Mouse (Mus musculus) forebrain, embryonic 14.5 days (tissue): ENCODE measurements at regions not wholly inside any gene's neighbourhood (a gene's known extent, or its start where the extent isn't known, plus 50 kb on each side); places are given as distances from the start of the nearest gene placed in this dataset.
A peak's percentile ranks its signal among the peaks of the same experiment; 100 is the strongest.
"Not testable (repeated sequence)": the region's sequence is repeated elsewhere in the genome, so short reads cannot be mapped to it uniquely, and the experiment has no call there.

Experiments
- ATAC-seq: fragments of 200-750 bp; cut with Nextera tagmentation; 2 replicates; pipeline ENCODE4 v1.8.0; 2017; ENCODE audit warnings: mild to moderate bottlenecking, moderate library complexity
- DNase-seq: peaks from one replicate; pipeline ENCODE4 v3.0.0-alpha.2; 2015; ENCODE audit warnings: low spot score
- H3K27ac ChIP-seq: fragments of 300-500 bp; sonication (generic); 2 replicates; pipeline ENCODE4 v1.5.1; 2014; ENCODE audit warnings: low read depth, mild to moderate bottlenecking, control low read depth, low read length, moderate library complexity
- H3K27me3 ChIP-seq: fragments of 300-500 bp; sonication (generic); replicated peaks from 2 replicates; pipeline ENCODE4 v1.6.1; 2014; ENCODE audit warnings: low read length, control low read depth, mixed read lengths; ENCODE audit not compliant: control insufficient read depth, insufficient read depth
- H3K36me3 ChIP-seq: fragments of 300-500 bp; sonication (generic); 2 replicates; pipeline ENCODE4 v1.6.1; 2014; ENCODE audit warnings: low read length, control low read depth; ENCODE audit not compliant: control insufficient read depth, insufficient read depth
- H3K4me1 ChIP-seq: fragments of 300-500 bp; sonication (generic); 2 replicates; pipeline ENCODE4 v1.6.1; 2014; ENCODE audit warnings: antibody characterized with exemption, low read length, control low read depth; ENCODE audit not compliant: control insufficient read depth, insufficient read depth
- H3K4me2 ChIP-seq: fragments of 300-500 bp; sonication (generic); 2 replicates; pipeline ENCODE4 v1.6.1; 2014; ENCODE audit warnings: mild to moderate bottlenecking, control low read depth, low read length
- H3K4me3 ChIP-seq: fragments of 300-500 bp; sonication (generic); 2 replicates; pipeline ENCODE4 v1.5.1; 2014; ENCODE audit warnings: low read depth, low read length, control low read depth
- H3K9ac ChIP-seq: fragments of 300-500 bp; sonication (generic); 2 replicates; pipeline ENCODE4 v1.6.1; 2014; ENCODE audit warnings: mild to moderate bottlenecking, low read length, control low read depth, moderate library complexity
- H3K9me3 ChIP-seq: fragments of 300-500 bp; sonication (generic); replicated peaks from 2 replicates; pipeline ENCODE4 v1.6.1; 2016; ENCODE audit warnings: low read length, control low read depth, mixed read lengths; ENCODE audit not compliant: control insufficient read depth
- WGBS: fragments of 180-500 bp; shearing (Covaris S2); extraction: QIAGEN DNeasy Blood & Tissue Kit; methylation state at CpG from one replicate; pipeline ENCODE4 v1.1.7; 2014; 5-methylcytosine and 5-hydroxymethylcytosine counted together

DNA sequence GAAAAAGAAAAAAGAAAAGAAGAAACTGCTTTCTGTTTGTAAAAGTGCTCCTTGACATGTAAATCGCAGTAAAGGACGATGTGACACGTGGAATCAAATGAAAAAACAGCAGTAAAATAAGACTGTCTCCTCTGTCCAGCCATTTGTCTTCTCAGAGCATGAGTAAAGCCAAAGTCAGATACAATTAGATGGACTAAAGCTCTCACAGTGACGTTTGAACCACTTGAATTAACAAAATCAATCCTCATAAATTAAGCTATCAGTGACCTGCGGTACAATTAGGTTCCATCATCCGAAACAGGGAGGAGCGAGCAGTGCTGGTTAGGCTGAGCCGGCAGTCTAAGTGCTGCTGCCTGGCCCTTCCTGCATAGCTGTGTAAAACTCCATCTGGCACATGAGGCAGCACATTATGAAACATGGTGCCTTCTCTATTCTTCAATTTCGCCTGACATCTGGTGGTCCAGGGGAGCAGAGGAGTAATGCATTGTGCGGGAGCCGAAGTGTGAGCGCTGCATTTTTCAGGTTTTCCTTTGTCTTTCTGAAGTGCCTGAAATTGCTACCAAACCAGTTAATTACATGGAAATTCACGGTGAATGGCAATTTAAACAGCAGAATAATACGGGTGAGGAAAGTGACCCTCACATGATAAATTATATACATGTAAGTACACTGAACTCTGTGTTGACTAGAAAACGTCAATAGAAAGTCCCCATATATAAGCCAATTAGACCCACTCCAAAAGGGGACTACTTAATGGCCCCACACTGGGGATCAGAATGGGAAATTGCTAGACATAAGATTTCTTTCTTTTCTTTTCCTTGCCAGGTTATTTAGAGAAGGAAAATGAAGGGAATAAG lies 118.1 kb downstream of the Mmrn1 start:
- Histone ChIP-seq H3K4me2 (peak overlapping the region; percentile 31), H3K4me1 (peaks cover 9% of the 10 kb centered on the region), H3K27me3 (no peaks in the 10 kb centered on the region), H3K9me3 (no peaks in the 10 kb centered on the region), H3K36me3 (no peaks in the 10 kb centered on the region), H3K27ac (peak overlapping the region; percentile 86), H3K4me3 (no peak overlapping the region), H3K9ac (peak overlapping the region; percentile 21; the same call in 1 of the 2 replicates)
- WGBS = 9% methylated on average over 15 of the region's 15 CpGs
- ATAC-seq (peak; percentile 94), DNase-seq (peak; percentile 91)

DNA sequence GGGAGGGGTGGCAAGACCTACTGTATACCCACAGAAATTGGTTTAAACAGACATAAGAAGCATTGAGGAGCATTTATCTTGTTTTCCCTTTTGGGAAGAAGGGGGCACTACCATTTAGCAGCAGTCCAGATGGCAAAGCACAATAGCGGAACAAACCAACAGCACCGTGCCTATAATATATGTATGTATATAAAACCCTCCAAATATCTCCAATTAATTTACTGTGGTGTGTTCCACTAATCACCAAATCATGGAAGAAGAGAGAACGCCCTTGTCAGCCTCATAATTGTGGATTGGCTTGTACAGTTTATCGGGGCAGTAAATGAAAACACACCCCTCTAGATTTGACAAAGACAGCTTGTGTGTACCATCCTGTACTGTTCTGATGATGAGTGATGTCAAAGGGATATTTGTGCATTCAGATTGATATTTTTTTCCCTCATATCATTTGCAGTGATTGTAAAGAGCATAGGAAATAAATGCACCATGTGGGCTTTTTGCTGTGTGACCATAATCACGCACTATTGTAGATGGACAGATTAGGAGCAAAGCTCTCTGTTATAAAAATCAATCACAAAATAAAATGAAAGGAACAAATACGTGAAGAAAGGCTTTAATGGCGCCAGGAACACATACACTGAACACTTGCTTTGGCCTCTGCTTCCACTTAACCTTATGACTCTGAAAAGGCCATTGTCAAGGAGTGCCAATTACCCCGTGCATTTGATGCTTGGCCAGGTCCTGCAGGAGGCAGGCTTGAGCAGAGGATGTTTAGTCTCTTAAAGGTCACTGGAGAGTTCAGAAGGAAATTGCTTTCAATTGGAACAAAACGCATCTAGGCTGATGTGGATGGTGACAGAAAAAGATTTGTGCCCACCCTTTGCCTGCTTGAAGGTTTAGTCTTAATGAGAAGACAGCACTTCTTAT lies 119.0 kb downstream of the Mmrn1 start:
- Histone ChIP-seq H3K4me3 (no peak overlapping the region), H3K4me1 (peaks cover 9% of the 10 kb centered on the region), H3K27ac (peak overlapping the region; percentile 86), H3K27me3 (no peaks in the 10 kb centered on the region), H3K4me2 (peak overlapping the region; percentile 31), H3K9ac (no peak overlapping the region), H3K36me3 (no peaks in the 10 kb centered on the region), H3K9me3 (no peaks in the 10 kb centered on the region)
- ATAC-seq (peak; percentile 78), DNase-seq (peak; percentile 81)
- 17% methylated on average over 9 of the region's 9 CpGs for WGBS

DNA sequence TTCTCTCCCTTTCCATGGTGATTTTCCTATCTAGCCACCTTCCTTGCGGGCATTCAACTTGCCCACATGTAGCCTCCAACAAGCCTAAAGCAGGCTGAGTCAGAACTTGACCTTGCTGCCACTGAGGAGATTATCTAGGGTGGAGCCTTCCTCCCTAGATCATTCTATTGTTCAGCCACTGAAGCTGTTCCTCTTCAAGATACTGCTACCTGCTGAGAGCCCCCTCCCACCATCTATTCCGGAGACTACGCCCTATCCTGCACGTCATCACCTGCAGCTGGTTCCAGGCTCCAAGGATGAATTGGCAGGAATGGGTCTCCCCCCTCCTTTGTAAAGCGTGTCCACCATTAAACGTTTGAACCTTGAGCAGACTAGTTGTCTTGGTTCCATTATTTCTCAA lies 122.9 kb downstream of the Mmrn1 start:
- 87% methylated on average over 6 of the region's 6 CpGs for WGBS
- H3K27ac ChIP-seq, H3K9me3 ChIP-seq, ATAC-seq, H3K4me3 ChIP-seq, DNase-seq, H3K9ac ChIP-seq, H3K36me3 ChIP-seq, H3K27me3 ChIP-seq, H3K4me1 ChIP-seq, H3K4me2 ChIP-seq: not testable (repeated sequence)

DNA sequence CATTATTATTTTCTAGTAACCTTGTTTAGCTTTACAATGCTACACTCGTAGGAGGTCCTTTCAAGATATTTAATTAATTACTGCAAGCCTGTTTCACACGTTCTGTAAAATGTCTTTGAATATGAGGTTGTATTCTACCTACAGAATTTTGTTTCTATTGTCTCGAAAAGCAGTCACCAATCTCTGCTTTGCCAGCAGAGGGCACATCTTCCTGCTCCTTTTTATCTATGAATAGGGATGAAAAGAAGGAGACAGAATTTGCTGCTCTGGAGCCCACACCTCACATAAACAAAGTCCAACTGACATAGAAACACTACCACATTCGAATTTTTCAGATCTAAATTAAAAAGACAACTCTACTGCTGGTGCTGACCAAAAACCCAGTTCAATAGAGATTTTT lies 117.0 kb upstream of the Ccser1 start:
- Histone ChIP-seq H3K9ac (no peak overlapping the region), H3K4me3 (no peak overlapping the region), H3K4me2 (no peak overlapping the region), H3K27ac (no peak overlapping the region), H3K27me3 (no peaks in the 10 kb centered on the region), H3K9me3 (no peaks in the 10 kb centered on the region), H3K36me3 (no peaks in the 10 kb centered on the region), H3K4me1 (peaks cover 15% of the 10 kb centered on the region)
- 0 out of 2 replicates have a peak, but pooled peaks have one; percentile 12 for ATAC-seq
- 31% methylated on average over 4 of the region's 4 CpGs for WGBS
- peak; percentile 74 for DNase-seq

DNA sequence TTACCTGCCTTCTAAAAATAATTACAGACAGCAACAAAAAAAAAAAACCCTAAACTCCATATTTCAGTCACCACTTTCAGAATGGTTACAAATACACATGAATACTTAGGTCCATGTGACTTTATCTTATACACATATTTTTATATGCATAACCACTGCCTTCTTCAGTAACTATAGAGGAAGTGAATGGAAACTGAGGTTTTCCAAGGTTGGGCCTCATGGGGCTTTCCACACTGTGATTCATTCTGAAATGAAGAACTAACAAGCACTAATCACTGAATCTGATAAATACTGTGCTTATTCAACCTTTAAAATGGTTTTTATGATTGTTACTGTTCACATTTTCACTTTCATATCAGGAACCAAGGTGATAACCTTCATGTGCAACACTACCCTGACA lies 114.4 kb upstream of the Ccser1 start:
- Histone ChIP-seq H3K27ac (no peak overlapping the region), H3K27me3 (no peaks in the 10 kb centered on the region), H3K4me2 (no peak overlapping the region), H3K4me3 (no peak overlapping the region), H3K36me3 (no peaks in the 10 kb centered on the region), H3K4me1 (peaks cover 15% of the 10 kb centered on the region), H3K9ac (no peak overlapping the region), H3K9me3 (no peaks in the 10 kb centered on the region)
- DNase-seq (no peak), ATAC-seq (no peak)

DNA sequence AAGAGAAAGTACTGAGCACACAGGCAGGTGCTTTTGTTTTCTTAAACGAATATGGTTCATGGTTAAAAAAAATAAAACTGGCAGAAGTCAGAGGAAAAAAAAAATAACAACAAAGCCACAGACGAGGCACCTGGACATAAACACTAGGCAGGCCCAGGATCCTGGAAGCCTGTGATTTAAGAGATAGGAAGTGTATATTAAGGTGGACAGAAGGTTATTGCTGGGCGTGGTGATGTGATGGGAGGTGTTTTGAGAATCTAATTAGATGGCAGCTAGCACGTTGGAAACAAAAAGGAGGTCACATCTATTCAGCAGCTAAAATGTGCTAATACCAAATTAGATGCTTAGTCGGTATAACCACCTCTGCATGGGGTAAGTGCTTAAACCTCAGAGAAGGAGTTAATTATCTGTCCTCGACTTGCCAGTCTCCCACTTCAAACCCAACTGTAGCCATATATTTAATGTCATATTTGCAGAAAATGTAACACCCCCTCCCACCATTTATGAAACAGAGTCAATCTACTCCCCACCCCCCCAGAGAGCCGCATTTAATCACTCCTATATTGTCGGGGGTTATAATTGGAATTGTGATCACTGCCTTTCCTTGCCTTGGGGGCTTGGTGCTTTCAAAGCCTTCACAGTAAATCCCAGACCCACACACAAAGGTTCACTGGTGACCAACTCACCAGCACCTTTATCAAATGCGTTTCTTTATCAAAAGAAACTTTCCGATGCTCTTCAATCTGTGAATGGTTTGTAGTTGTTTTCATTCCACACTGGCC lies 113.4 kb upstream of the Ccser1 start:
- no peaks in the 10 kb centered on the region for H3K27me3 ChIP-seq
- no peak overlapping the region; the same call in 1 of the 2 replicates for H3K9ac ChIP-seq
- no peaks in the 10 kb centered on the region for H3K9me3 ChIP-seq
- no peak overlapping the region for H3K4me3 ChIP-seq
- H3K27ac ChIP-seq = peak overlapping the region; percentile 63; the same call in 1 of the 2 replicates
- peaks cover 15% of the 10 kb centered on the region for H3K4me1 ChIP-seq
- DNase-seq (peak; percentile 72), ATAC-seq (peak; percentile 73)
- H3K36me3 ChIP-seq = no peaks in the 10 kb centered on the region
- H3K4me2 ChIP-seq = no peak overlapping the region
- 4% methylated on average over 10 of the region's 10 CpGs for WGBS

DNA sequence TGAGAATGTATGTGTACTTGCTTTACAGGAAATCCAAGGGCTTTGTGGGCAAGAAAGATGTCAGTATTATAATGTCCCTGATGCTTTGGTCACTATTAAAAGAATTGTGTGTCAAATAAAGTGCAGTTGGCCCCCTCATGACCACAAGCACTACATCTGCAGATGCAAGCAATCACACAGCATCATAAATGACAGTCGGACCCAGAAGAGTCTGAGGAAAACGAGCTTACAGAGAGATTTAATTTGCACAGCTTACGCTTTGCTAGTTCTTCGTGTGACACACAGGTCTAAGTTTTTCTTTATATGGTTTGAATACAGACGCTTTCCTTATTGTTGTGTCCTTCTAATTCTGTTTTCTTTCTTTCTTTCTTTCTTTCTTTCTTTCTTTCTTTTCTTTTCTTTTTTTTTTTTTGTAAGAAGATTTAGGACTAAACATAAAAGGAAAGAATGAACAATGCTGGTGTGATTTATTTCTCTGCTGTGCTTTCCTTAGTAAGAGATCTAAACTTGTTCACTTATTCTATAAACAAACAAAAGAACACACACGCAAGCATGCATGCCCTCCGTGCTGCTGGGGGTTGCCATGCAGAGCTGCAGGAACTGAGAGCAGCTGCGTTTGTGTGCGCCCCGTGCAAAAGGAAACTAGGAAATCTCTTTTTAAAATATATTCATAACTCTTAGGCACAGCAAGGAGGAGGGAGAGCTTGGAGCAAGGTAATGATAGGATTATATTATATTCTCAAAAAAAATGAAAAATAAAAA lies 112.6 kb upstream of the Ccser1 start:
- ATAC-seq = peak; percentile 53; the same call in 1 of the 2 replicates

DNA sequence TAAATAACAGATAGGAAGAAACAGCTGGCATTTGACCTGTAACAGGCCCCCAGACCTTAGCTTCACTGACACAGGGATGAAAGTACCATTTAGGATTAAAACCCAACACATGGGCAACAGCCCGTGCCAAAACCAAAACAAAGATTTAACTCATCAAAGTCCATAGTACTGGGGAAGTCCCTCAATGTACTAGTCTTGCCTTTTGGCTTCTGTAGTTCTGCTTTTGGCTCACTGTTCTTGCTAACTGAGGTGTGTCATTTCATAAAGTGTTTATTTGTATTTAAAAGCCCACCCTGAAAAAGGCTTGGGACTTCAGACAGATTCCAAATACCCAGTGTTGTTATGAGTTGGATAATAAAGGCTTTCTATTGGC lies 112.0 kb upstream of the Ccser1 start:
- Histone ChIP-seq H3K4me2 (peak overlapping the region; percentile 15; the same call in 1 of the 2 replicates), H3K9ac (no peak overlapping the region), H3K36me3 (no peaks in the 10 kb centered on the region), H3K4me1 (peaks cover 15% of the 10 kb centered on the region), H3K9me3 (no peaks in the 10 kb centered on the region), H3K27me3 (no peaks in the 10 kb centered on the region), H3K4me3 (no peak overlapping the region), H3K27ac (no peak overlapping the region)
- 0% methylated on average over 1 of the region's 1 CpGs for WGBS
- ATAC-seq (peak; percentile 43; the same call in 1 of the 2 replicates), DNase-seq (no peak)

More for the DNA sequence above, 112.6 kb upstream of the Ccser1 start:
- Histone ChIP-seq H3K36me3 (no peaks in the 10 kb centered on the region), H3K4me2 (peak overlapping the region; percentile 15; the same call in 1 of the 2 replicates), H3K4me3 (no peak overlapping the region), H3K9ac (peak overlapping the region; percentile 10; the same call in 1 of the 2 replicates), H3K4me1 (peaks cover 15% of the 10 kb centered on the region), H3K27ac (peak overlapping the region; percentile 63; the same call in 1 of the 2 replicates), H3K9me3 (no peaks in the 10 kb centered on the region), H3K27me3 (no peaks in the 10 kb centered on the region)
- 4% methylated on average over 10 of the region's 10 CpGs for WGBS
- DNase-seq = peak; percentile 55
